Comparison of ENCODE assay signal across 28 mouse cellular contexts in genomic region chr9:68833323-68833722, GRCm38 (mm10).
A peak's percentile ranks its signal among the peaks of the same experiment; 100 is the strongest.
DNase-seq lines count a peak whose midpoint lies in the region; ATAC-seq lines count a peak whose summit lies in the region.
"Had no signal": no experiment of that assay in that cellular context is flagged by ENCODE, and none has a peak within 500 bp of the region (broad histone marks: within the 10 kb centered on the region; RNA-seq: fewer than 3 reads in every experiment).

No protein-coding gene starts in this region.

- no peak for ATAC-seq in embryonic facial prominence, embryonic 11.5 days (replicated peaks; ENCODE audit: insufficient number of reproducible peaks, low FRiP score, low TSS enrichment, low read depth)
- ATAC-seq in midbrain, embryonic 11.5 days (ENCODE audit: low FRiP score) = no peak
- ATAC-seq in midbrain, embryonic 15.5 days (replicated peaks) = no peak
- ATAC-seq: CD4-positive, CD25-positive, alpha-beta regulatory T cell, adult 4 months; forebrain, embryonic 15.5 days; hindbrain, embryonic 16.5 days; intestine, embryonic 15.5 days had no signal

- H3K9me3 ChIP-seq in embryonic facial prominence, embryonic 11.5 days (replicated peaks; ENCODE audit: control insufficient read depth, low read length) = no peaks in the 10 kb centered on the region
- no peaks in the 10 kb centered on the region for H3K9me3 ChIP-seq in embryonic facial prominence, embryonic 10.5 days
- no peaks in the 10 kb centered on the region for H3K9me3 ChIP-seq in midbrain, embryonic 11.5 days (ENCODE audit: control insufficient read depth, low read length)
- no peaks in the 10 kb centered on the region for H3K9me3 ChIP-seq in midbrain, embryonic 15.5 days
- no peaks in the 10 kb centered on the region for H3K9me3 ChIP-seq in limb, embryonic 10.5 days (replicated peaks)
- H3K9me3 ChIP-seq: embryonic facial prominence, embryonic 13.5 days; forebrain, embryonic 12.5 days; forebrain, embryonic 15.5 days; heart, embryonic 10.5 days; heart, embryonic 13.5 days; hindbrain, embryonic 13.5 days; intestine, embryonic 15.5 days had no signal

- no peak overlapping the region for H3K4me3 ChIP-seq in embryonic facial prominence, embryonic 11.5 days (ENCODE audit: low read depth, low read length)
- H3K4me3 ChIP-seq in embryonic facial prominence, embryonic 10.5 days = no peak overlapping the region
- no peak overlapping the region for H3K4me3 ChIP-seq in midbrain, embryonic 11.5 days (ENCODE audit: low read depth, low read length)
- H3K4me3 ChIP-seq in midbrain, embryonic 15.5 days = no peak overlapping the region
- H3K4me3 ChIP-seq in limb, embryonic 10.5 days = no peak overlapping the region
- H3K4me3 ChIP-seq: embryonic facial prominence, embryonic 13.5 days; erythroblast, embryonic 14.5 days; forebrain, embryonic 12.5 days; forebrain, embryonic 15.5 days; heart, adult 2 months; heart, embryonic 10.5 days; heart, embryonic 13.5 days; hindbrain, embryonic 13.5 days; intestine, embryonic 15.5 days had no signal

- no peaks in the 10 kb centered on the region for H3K36me3 ChIP-seq in embryonic facial prominence, embryonic 11.5 days (replicated peaks; ENCODE audit: control insufficient read depth, insufficient read depth, low read depth, low read length)
- H3K36me3 ChIP-seq in embryonic facial prominence, embryonic 10.5 days (replicated peaks) = no peaks in the 10 kb centered on the region
- no peaks in the 10 kb centered on the region for H3K36me3 ChIP-seq in midbrain, embryonic 11.5 days (ENCODE audit: control insufficient read depth, insufficient read depth, low read length)
- no peaks in the 10 kb centered on the region for H3K36me3 ChIP-seq in midbrain, embryonic 15.5 days (replicated peaks)
- no peaks in the 10 kb centered on the region for H3K36me3 ChIP-seq in limb, embryonic 10.5 days
- H3K36me3 ChIP-seq: embryonic facial prominence, embryonic 13.5 days; forebrain, embryonic 12.5 days; forebrain, embryonic 15.5 days; heart, embryonic 10.5 days; heart, embryonic 13.5 days; hindbrain, embryonic 13.5 days; intestine, embryonic 15.5 days had no signal

- H3K27ac ChIP-seq in embryonic facial prominence, embryonic 11.5 days (replicated peaks; ENCODE audit: low read depth, low read length) = no peak overlapping the region
- H3K27ac ChIP-seq in embryonic facial prominence, embryonic 10.5 days (replicated peaks) = no peak overlapping the region
- no peak overlapping the region for H3K27ac ChIP-seq in midbrain, embryonic 11.5 days (ENCODE audit: low read depth, low read length)
- H3K27ac ChIP-seq in midbrain, embryonic 15.5 days = no peak overlapping the region
- peak overlapping the region; percentile 36; the same call in 1 of the 2 replicates for H3K27ac ChIP-seq in limb, embryonic 10.5 days
- H3K27ac ChIP-seq: embryonic facial prominence, embryonic 13.5 days; forebrain, embryonic 12.5 days; forebrain, embryonic 15.5 days; heart, adult 2 months; heart, embryonic 10.5 days; heart, embryonic 13.5 days; hindbrain, embryonic 13.5 days; intestine, embryonic 15.5 days had no signal

- no peaks in the 10 kb centered on the region for H3K4me1 ChIP-seq in embryonic facial prominence, embryonic 11.5 days (ENCODE audit: control insufficient read depth, insufficient read depth, low read length)
- H3K4me1 ChIP-seq in embryonic facial prominence, embryonic 10.5 days = peaks cover 34% of the 10 kb centered on the region
- no peaks in the 10 kb centered on the region for H3K4me1 ChIP-seq in midbrain, embryonic 11.5 days (ENCODE audit: control insufficient read depth, insufficient read depth, low read length)
- H3K4me1 ChIP-seq in midbrain, embryonic 15.5 days = no peaks in the 10 kb centered on the region
- peaks cover 43% of the 10 kb centered on the region for H3K4me1 ChIP-seq in limb, embryonic 10.5 days
- H3K4me1 ChIP-seq: forebrain, embryonic 12.5 days; forebrain, embryonic 15.5 days; hindbrain, embryonic 13.5 days; intestine, embryonic 15.5 days had no signal

- H3K9ac ChIP-seq in embryonic facial prominence, embryonic 11.5 days (replicated peaks; ENCODE audit: low read length) = no peak overlapping the region
- H3K9ac ChIP-seq in midbrain, embryonic 11.5 days (ENCODE audit: low read length) = no peak overlapping the region
- H3K9ac ChIP-seq in midbrain, embryonic 15.5 days = no peak overlapping the region
- H3K9ac ChIP-seq: embryonic facial prominence, embryonic 13.5 days; forebrain, embryonic 12.5 days; forebrain, embryonic 15.5 days; heart, embryonic 13.5 days; hindbrain, embryonic 13.5 days; intestine, embryonic 15.5 days had no signal

- H3K4me2 ChIP-seq in embryonic facial prominence, embryonic 11.5 days (ENCODE audit: low read depth, low read length) = no peak overlapping the region
- H3K4me2 ChIP-seq in midbrain, embryonic 11.5 days = no peak overlapping the region
- H3K4me2 ChIP-seq in midbrain, embryonic 15.5 days = no peak overlapping the region
- H3K4me2 ChIP-seq: embryonic facial prominence, embryonic 13.5 days; forebrain, embryonic 12.5 days; forebrain, embryonic 15.5 days; heart, embryonic 13.5 days; hindbrain, embryonic 13.5 days; intestine, embryonic 15.5 days had no signal

- WGBS in embryonic facial prominence, embryonic 11.5 days = 59% methylated on average over 6 of the region's 6 CpGs
- 61% methylated on average over 6 of the region's 6 CpGs for WGBS in embryonic facial prominence, embryonic 10.5 days
- WGBS in midbrain, embryonic 11.5 days = 86% methylated on average over 6 of the region's 6 CpGs
- WGBS in midbrain, embryonic 15.5 days = 92% methylated on average over 6 of the region's 6 CpGs
- WGBS in limb, embryonic 10.5 days = 55% methylated on average over 6 of the region's 6 CpGs

- H3K27me3 ChIP-seq in embryonic facial prominence, embryonic 11.5 days (ENCODE audit: control insufficient read depth, insufficient read depth, low read length) = no peaks in the 10 kb centered on the region
- peaks cover 27% of the 10 kb centered on the region for H3K27me3 ChIP-seq in embryonic facial prominence, embryonic 10.5 days (replicated peaks; ENCODE audit: low read depth, poor library complexity, severe bottlenecking)
- H3K27me3 ChIP-seq in midbrain, embryonic 11.5 days (ENCODE audit: control insufficient read depth, insufficient read depth, low read length) = no peaks in the 10 kb centered on the region
- H3K27me3 ChIP-seq in midbrain, embryonic 15.5 days (replicated peaks) = no peaks in the 10 kb centered on the region
- H3K27me3 ChIP-seq in limb, embryonic 10.5 days (ENCODE audit: low read depth, poor library complexity, severe bottlenecking) = no peaks in the 10 kb centered on the region
- H3K27me3 ChIP-seq: embryonic facial prominence, embryonic 13.5 days; forebrain, embryonic 12.5 days; forebrain, embryonic 15.5 days; heart, embryonic 13.5 days; hindbrain, embryonic 13.5 days; intestine, embryonic 15.5 days had no signal

- DNase-seq in embryonic facial prominence, embryonic 11.5 days (ENCODE audit: low spot score) = peak; percentile 34
- no peak for DNase-seq in embryonic facial prominence, embryonic 10.5 days (ENCODE audit: low spot score)
- peak; percentile 69 for DNase-seq in midbrain, embryonic 11.5 days (ENCODE audit: low spot score, missing footprints)
- peak; percentile 51 for DNase-seq in limb, embryonic 10.5 days (ENCODE audit: low spot score)
- DNase-seq in layer of hippocampus, adult 9-10 months (ENCODE audit: low spot score) = no peak
- no peak for DNase-seq in thymus, adult 18-20 months
- DNase-seq: adrenal gland, adult 2 months; adrenal gland, postnatal 14 days; cerebellum, adult 11 months; cerebellum, adult 8-10 months; cerebellum, postnatal 10 days; cerebellum, postnatal 36 days; gastrocnemius, postnatal 10 days; gastrocnemius, postnatal 36 days; heart, adult 2 months; heart, postnatal 14 days; heart, postnatal 4 days had no signal

Comparison
In these comparisons a context has a peak if more than half of its experiments do, and no peak if none do; other contexts are left out.
1. DNase-seq: peak in embryonic facial prominence, embryonic 11.5 days (single experiment), midbrain, embryonic 11.5 days (single experiment) and limb, embryonic 10.5 days (single experiment); none in embryonic facial prominence, embryonic 10.5 days (single experiment), layer of hippocampus, adult 9-10 months (single experiment) and thymus, adult 18-20 months (0 of 2).